Mouse (Mus musculus) lung, embryonic 15.5 days (tissue): Measurements from ENCODE around the gene E130114P18Rik. TPM values are rescaled to one million over a fixed set of nuclear protein-coding genes. Genes with fewer than 3 reads are reported as not detected.

Source experiments
- ATAC-seq: fragments of 200-750 bp; cut with Nextera tagmentation; 2 replicates; pipeline ENCODE4 v1.8.0; 2017; ENCODE audit warnings: moderate number of reproducible peaks, borderline replicate concordance; ENCODE audit not compliant: low FRiP score, low TSS enrichment; ENCODE audit errors: extremely low read depth
- H3K27ac ChIP-seq: fragments of 300-500 bp; sonication (generic); 2 replicates; pipeline ENCODE4 v1.5.1; 2015; ENCODE audit warnings: moderate library complexity, mild to moderate bottlenecking, inconsistent platforms
- H3K27me3 ChIP-seq: fragments of 300-500 bp; sonication (generic); 2 replicates; pipeline ENCODE4 v1.6.1; 2015; ENCODE audit warnings: inconsistent platforms
- H3K36me3 ChIP-seq: fragments of 300-500 bp; sonication (generic); 2 replicates; pipeline ENCODE4 v1.6.1; 2015; ENCODE audit warnings: inconsistent platforms
- H3K4me1 ChIP-seq: fragments of 300-500 bp; sonication (generic); 2 replicates; pipeline ENCODE4 v1.6.1; 2015; ENCODE audit warnings: inconsistent platforms
- H3K4me2 ChIP-seq: fragments of 300-500 bp; sonication (generic); 2 replicates; pipeline ENCODE4 v1.6.1; 2015; ENCODE audit warnings: inconsistent platforms, mild to moderate bottlenecking, moderate library complexity
- H3K4me3 ChIP-seq: fragments of 300-500 bp; sonication (generic); 2 replicates; pipeline ENCODE4 v1.5.1; 2015; ENCODE audit warnings: mild to moderate bottlenecking, inconsistent platforms
- H3K9ac ChIP-seq: fragments of 300-500 bp; sonication (generic); 2 replicates; pipeline ENCODE4 v1.6.1; 2015; ENCODE audit warnings: inconsistent platforms
- H3K9me3 ChIP-seq: fragments of 300-500 bp; sonication (generic); 2 replicates; pipeline ENCODE4 v1.6.1; 2016; ENCODE audit warnings: inconsistent platforms
- WGBS: fragments of 180-500 bp; shearing (Covaris S2); methylation state at CpG from one replicate; pipeline ENCODE4 v1.1.7; 2015; 5-methylcytosine and 5-hydroxymethylcytosine counted together
- polyA plus RNA-seq: library from polyadenylated mRNA; unstranded; fragments of >200 nt; fragmentation: Nextera tagmentation; extraction: Ambion mirVana; gene quantifications from 2 replicates; pipeline ENCODE4 v1.2.1, GENCODE M21; 2015

The E130114P18Rik gene
- polyA plus RNA-seq, 1 experiment from 2014 or later = 0.44 TPM

- no peaks in the 10 kb centered on the region for H3K9me3 ChIP-seq
- peak overlapping the region; percentile 70 for H3K4me2 ChIP-seq
- H3K27me3 ChIP-seq = no peaks in the 10 kb centered on the region
- ATAC-seq = peak; percentile 79
- WGBS = under 1% methylated on average over 38 of the region's 38 CpGs
- peak overlapping the region; percentile 54 for H3K4me3 ChIP-seq
- peak overlapping the region; percentile 60 for H3K27ac ChIP-seq
- peaks cover 12% of the 10 kb centered on the region for H3K4me1 ChIP-seq
- peak overlapping the region; percentile 36 for H3K9ac ChIP-seq
- H3K36me3 ChIP-seq = no peaks in the 10 kb centered on the region
Measured at GRCm38 (mm10) chr4:97757207-97757977, 20.5 kb downstream of the E130114P18Rik start.

DNA sequence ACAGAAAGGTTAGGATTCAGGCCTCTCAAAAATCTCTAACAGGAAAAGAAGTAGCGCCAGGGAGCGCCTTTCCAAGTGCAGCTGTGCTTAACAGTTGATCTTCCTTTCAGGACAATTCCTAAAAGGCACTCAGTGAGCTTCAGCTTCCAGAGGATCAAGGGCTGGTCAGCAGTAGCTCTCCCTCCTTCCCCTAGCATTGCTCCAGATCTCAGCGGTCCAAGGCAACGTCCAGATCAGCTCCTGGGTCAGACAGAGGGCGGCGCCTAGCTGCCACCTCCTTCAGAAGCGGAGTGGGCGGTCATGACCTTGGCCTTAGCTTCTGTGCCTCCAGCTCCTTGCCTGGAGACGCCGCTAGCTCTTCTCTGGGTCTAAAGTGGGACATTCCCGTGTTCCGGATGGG lies 23.6 kb downstream of the E130114P18Rik start:
- WGBS = 42% methylated on average over 12 of the region's 12 CpGs
- Histone ChIP-seq H3K27me3 (no peaks in the 10 kb centered on the region), H3K4me2 (no peak overlapping the region), H3K4me1 (peaks cover 24% of the 10 kb centered on the region), H3K36me3 (no peaks in the 10 kb centered on the region), H3K9ac (no peak overlapping the region), H3K4me3 (no peak overlapping the region), H3K9me3 (no peaks in the 10 kb centered on the region), H3K27ac (no peak overlapping the region)
- no peak for ATAC-seq

GRCm38 (mm10) chr4:97753521-97753920 lies 24.4 kb downstream of the E130114P18Rik start:
- Histone ChIP-seq H3K9ac (no peak overlapping the region), H3K36me3 (no peaks in the 10 kb centered on the region), H3K27me3 (no peaks in the 10 kb centered on the region), H3K4me2 (no peak overlapping the region), H3K27ac (no peak overlapping the region), H3K4me3 (no peak overlapping the region), H3K9me3 (no peaks in the 10 kb centered on the region), H3K4me1 (peaks cover 21% of the 10 kb centered on the region)
- WGBS = 38% methylated on average over 1 of the region's 1 CpGs
- no peak for ATAC-seq

GRCm38 (mm10) chr4:97752276-97753010 lies 25.4 kb downstream of the E130114P18Rik start:
- H3K9ac ChIP-seq = peak overlapping the region; percentile 60; the same call in 1 of the 2 replicates

DNA sequence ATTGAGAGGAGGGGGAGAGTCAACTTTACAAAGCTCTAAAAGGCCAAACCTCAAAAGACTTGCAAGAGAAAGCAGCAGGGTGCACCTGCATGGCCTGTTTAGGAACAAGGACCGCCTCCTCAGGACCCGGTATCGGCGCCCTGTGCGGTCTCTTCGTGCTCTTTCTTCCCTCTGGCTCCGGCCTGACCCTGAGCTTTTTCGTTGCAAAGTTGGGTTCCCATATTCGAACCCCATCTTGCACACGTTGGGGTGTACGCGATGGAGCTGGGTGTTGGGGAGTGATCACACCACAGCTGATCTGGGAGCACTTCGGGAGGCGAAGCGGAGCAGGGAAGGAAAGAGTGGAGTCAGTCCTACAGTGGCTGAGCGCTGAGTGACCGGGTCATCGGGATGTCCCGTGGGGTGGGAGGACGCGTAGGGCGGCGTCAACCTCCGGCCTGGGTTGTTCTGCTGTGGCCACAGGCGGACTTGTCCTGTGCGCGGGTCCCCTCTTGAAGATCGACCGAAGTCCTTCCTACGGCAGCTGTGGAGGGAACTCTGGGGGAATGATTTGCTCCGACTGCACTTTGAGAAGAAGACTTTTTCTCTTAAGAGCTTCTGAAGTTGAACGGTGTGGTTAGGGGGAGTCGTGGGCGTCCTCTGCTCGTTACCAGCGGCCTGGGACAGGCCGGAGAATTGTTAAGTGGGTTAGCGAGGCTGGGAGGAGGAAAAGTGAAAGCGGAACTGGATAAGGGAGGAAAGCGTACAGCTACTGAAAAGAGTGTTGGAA lies 26.2 kb downstream of the E130114P18Rik start:
- H3K27ac ChIP-seq = peak overlapping the region; percentile 93
- H3K9ac ChIP-seq = peak overlapping the region; percentile 60
- H3K9me3 ChIP-seq = no peaks in the 10 kb centered on the region
- H3K4me1 ChIP-seq = peaks cover 17% of the 10 kb centered on the region
- 1% methylated on average over 40 of the region's 40 CpGs for WGBS
- peak; percentile 73 for ATAC-seq
- no peaks in the 10 kb centered on the region for H3K36me3 ChIP-seq
- peak overlapping the region; percentile 96 for H3K4me2 ChIP-seq
- peak overlapping the region; percentile 51 for H3K4me3 ChIP-seq
- no peaks in the 10 kb centered on the region for H3K27me3 ChIP-seq

More at GRCm38 (mm10) chr4:97752276-97753010, 25.4 kb downstream of the E130114P18Rik start:
- Histone ChIP-seq H3K4me2 (peak overlapping the region; percentile 96), H3K36me3 (no peaks in the 10 kb centered on the region), H3K4me3 (peak overlapping the region; percentile 51), H3K27ac (peak overlapping the region; percentile 93), H3K27me3 (no peaks in the 10 kb centered on the region), H3K9me3 (no peaks in the 10 kb centered on the region), H3K4me1 (peaks cover 17% of the 10 kb centered on the region)
- no peak for ATAC-seq
- WGBS = 39% methylated on average over 5 of the region's 5 CpGs

DNA sequence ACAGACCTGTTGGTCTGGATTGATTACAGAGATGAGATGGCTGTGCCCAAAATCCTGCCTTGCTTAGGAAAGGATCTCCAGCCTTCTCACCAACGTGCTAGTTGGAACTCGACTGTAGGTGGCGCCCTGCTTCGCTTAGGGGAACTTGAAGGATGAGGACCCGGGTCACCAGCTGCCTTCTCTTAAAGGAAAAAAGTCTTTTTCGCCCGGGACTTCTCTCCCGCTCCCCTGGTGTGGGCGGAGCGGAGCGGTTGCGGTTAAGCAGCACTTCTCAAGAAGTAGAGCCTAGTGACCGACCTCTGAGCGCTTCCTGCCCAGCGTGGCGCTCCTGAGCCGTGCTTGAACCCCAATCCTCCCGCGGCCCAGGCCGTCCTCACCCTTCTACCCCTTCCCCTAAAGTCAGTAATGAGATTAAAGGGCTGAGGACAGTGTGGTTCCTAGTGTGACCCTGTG lies 26.8 kb downstream of the E130114P18Rik start:
- peak overlapping the region; percentile 93 for H3K27ac ChIP-seq
- no peaks in the 10 kb centered on the region for H3K27me3 ChIP-seq
- WGBS = under 1% methylated on average over 20 of the region's 20 CpGs
- H3K9me3 ChIP-seq = no peaks in the 10 kb centered on the region
- H3K4me3 ChIP-seq = peak overlapping the region; percentile 51
- H3K4me2 ChIP-seq = peak overlapping the region; percentile 96
- peaks cover 20% of the 10 kb centered on the region for H3K4me1 ChIP-seq
- peak overlapping the region; percentile 60 for H3K9ac ChIP-seq
- peak; percentile 91 for ATAC-seq
- no peaks in the 10 kb centered on the region for H3K36me3 ChIP-seq

DNA sequence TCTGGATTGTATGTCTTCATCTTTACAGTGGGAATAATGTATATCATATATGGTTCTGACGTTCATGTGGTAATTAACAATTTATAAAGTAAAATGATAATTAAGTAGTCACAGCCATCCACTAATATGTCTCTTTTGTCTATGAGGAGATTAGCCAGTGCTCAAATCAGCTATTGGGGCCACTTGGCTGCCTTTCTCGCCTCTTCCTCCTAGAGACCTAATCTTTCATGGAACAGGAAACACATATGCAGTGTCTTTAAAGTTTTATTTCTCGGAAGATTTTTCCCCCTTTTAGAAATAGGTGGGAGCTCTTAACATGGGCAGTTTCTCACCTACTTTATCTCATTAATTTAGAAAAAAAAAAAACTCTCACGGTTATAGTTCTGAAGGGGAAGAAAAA lies 27.5 kb downstream of the E130114P18Rik start:
- H3K4me1 ChIP-seq = peaks cover 25% of the 10 kb centered on the region
- H3K36me3 ChIP-seq = no peaks in the 10 kb centered on the region
- ATAC-seq = no peak
- H3K9me3 ChIP-seq = no peaks in the 10 kb centered on the region
- H3K4me2 ChIP-seq = no peak overlapping the region
- 42% methylated on average over 4 of the region's 4 CpGs for WGBS
- H3K27me3 ChIP-seq = no peaks in the 10 kb centered on the region
- H3K4me3 ChIP-seq = no peak overlapping the region
- no peak overlapping the region for H3K27ac ChIP-seq
- H3K9ac ChIP-seq = no peak overlapping the region

DNA sequence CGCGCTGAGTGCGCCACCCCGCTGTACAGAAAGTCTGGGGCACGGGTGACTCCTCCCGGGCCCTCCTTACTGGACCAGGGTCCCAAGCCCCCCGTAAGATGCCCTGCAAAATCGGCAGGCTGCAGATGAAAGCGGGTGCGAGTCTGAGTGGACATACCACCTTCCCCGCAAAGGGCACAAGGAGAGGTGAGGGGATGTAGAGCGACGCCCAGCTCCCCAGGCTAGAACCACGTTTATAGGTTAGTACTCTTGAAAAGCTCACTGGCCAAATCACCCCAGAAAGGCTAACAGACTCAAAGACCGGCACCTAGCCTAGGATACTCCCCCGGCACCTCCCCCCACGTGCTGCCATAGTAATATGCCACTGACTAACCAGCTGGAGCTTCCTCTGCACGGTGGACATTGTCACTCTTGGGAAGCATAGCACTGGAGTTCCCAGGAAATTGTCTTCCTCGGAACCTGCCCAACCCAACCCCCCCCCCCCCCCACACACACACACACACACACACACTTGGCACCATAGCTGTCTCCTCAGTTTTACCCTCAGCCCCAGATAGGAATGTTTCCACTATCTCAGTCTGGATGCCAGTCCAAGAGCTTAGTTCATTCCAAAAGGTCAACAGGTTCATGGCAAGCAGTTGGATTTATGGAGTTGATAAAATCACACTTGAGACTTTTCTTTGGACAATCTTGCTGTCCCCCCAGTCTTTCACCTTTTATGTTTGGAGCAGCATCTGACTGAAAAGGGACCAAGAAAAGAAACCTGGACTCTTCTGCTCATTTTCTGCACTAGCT lies 31.6 kb downstream of the E130114P18Rik start:
- Histone ChIP-seq H3K4me1 (peaks cover 13% of the 10 kb centered on the region), H3K9ac (peak overlapping the region; percentile 41), H3K9me3 (no peaks in the 10 kb centered on the region), H3K27ac (no peak overlapping the region), H3K27me3 (no peaks in the 10 kb centered on the region), H3K36me3 (no peaks in the 10 kb centered on the region), H3K4me2 (peak overlapping the region; percentile 67), H3K4me3 (peak overlapping the region; percentile 36)
- ATAC-seq = peak; percentile 40; the same call in 1 of the 2 replicates
- WGBS = 7% methylated on average over 19 of the region's 19 CpGs

DNA sequence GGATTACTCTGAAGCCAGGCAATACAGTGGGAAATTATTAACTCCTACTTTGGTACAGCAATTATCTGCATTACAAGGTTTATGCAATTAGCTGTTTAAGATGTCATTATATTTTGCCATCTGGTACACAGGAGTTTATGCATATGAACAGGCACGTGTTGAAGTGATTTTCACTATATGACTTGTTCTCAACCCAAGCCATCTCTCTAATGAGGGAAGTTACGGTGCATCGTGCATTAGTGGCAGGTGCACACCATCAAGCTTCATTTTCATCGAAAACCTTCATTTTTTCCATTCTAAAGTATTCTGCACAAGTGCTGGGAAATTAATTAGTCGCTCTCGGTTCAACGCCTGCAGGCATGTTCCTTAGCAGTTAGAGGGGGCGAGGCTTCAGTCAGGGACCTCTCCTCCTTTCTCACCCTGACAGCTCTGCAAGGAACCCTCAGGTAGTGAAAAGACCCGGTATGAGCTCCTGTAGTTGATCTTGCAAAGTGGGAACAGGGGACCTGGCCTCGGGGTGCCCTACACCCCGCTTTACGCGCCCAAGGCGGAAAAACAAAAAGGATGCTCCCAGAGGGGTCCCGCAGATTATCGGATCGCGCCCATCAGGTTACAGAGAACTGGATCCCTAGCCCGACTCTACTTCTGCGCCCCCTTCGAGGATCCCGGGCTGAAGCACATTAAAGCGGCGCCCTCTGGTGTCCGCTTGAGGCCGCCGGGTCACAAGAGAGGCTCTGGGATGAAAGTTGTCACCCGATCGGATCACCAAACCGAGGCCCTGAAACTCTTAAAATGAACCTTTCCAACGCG lies 32.4 kb downstream of the E130114P18Rik start:
- H3K4me2 ChIP-seq = peak overlapping the region; percentile 67
- ATAC-seq = peak; percentile 64; the same call in 1 of the 2 replicates

DNA sequence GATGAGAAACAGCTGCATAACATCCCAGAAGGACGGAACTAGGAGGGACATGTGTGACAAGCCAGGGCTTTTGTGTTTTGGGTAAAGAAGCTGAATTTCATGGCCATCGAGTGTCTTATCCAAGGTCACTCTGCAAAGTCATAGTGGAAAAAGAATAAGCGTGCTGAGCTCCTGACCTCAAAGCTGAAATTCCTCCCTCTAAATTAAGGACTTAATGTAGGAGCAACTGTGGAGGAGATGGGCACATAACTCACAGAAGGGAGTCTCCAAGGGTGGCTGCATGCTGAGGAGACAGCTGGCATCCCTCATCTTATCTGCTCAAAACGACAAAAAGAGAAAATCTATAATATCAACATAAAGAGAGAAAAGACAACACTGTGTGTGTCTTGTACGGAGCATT lies 33.9 kb downstream of the E130114P18Rik start:
- WGBS = 50% methylated on average over 5 of the region's 5 CpGs
- H3K9me3 ChIP-seq = no peaks in the 10 kb centered on the region
- no peaks in the 10 kb centered on the region for H3K27me3 ChIP-seq
- no peak overlapping the region for H3K4me3 ChIP-seq
- H3K4me1 ChIP-seq = peaks cover 8% of the 10 kb centered on the region; the same call in 1 of the 2 replicates
- no peak overlapping the region for H3K4me2 ChIP-seq
- H3K36me3 ChIP-seq = no peaks in the 10 kb centered on the region
- H3K27ac ChIP-seq = no peak overlapping the region
- no peak overlapping the region for H3K9ac ChIP-seq
- no peak for ATAC-seq

More for the DNA sequence above, 32.4 kb downstream of the E130114P18Rik start:
- H3K27me3 ChIP-seq = no peaks in the 10 kb centered on the region
- no peak overlapping the region for H3K27ac ChIP-seq
- H3K9me3 ChIP-seq = no peaks in the 10 kb centered on the region
- H3K4me1 ChIP-seq = peaks cover 8% of the 10 kb centered on the region; the same call in 1 of the 2 replicates
- H3K36me3 ChIP-seq = no peaks in the 10 kb centered on the region
- H3K9ac ChIP-seq = peak overlapping the region; percentile 41
- 8% methylated on average over 32 of the region's 32 CpGs for WGBS
- H3K4me3 ChIP-seq = peak overlapping the region; percentile 36
